Mouse (Mus musculus) heart, embryonic 16.5 days (tissue): Measurements from ENCODE around the gene Chil5. TPM values are rescaled to one million over a fixed set of nuclear protein-coding genes. Genes with fewer than 3 reads are reported as not detected.
"Not testable (repeated sequence)": the region's sequence is repeated elsewhere in the genome, so short reads cannot be mapped to it uniquely, and the experiment has no call there.

ENCODE experiments used
- ATAC-seq: fragments of 200-750 bp; cut with Nextera tagmentation; replicated peaks from 2 replicates; pipeline ENCODE4 v1.8.0; 2017; ENCODE audit warnings: moderate number of reproducible peaks; ENCODE audit not compliant: insufficient read depth, low FRiP score; ENCODE audit errors: extremely low read depth
- H3K27ac ChIP-seq: fragments of 300-500 bp; sonication (generic); 2 replicates; pipeline ENCODE4 v1.5.1; 2014; ENCODE audit warnings: mild to moderate bottlenecking, low read length, control low read depth, moderate library complexity
- H3K27me3 ChIP-seq: fragments of 300-500 bp; sonication (generic); 2 replicates; pipeline ENCODE4 v1.6.1; 2014; ENCODE audit warnings: low read length, mixed read lengths; ENCODE audit not compliant: control insufficient read depth, insufficient read depth
- H3K36me3 ChIP-seq: fragments of 300-500 bp; sonication (generic); 2 replicates; pipeline ENCODE4 v1.6.1; 2014; ENCODE audit not compliant: control insufficient read depth, insufficient read depth
- H3K4me1 ChIP-seq: fragments of 300-500 bp; sonication (generic); 2 replicates; pipeline ENCODE4 v1.6.1; 2014; ENCODE audit warnings: low read length, mixed read lengths; ENCODE audit not compliant: control insufficient read depth, insufficient read depth
- H3K4me2 ChIP-seq: fragments of 300-500 bp; sonication (generic); 2 replicates; pipeline ENCODE4 v1.6.1; 2014; ENCODE audit warnings: low read depth, mild to moderate bottlenecking, control low read depth, low read length
- H3K4me3 ChIP-seq: fragments of 300-500 bp; sonication (generic); 2 replicates; pipeline ENCODE4 v1.5.1; 2014; ENCODE audit warnings: mild to moderate bottlenecking, control low read depth, low read length
- H3K9ac ChIP-seq: fragments of 300-500 bp; sonication (generic); 2 replicates; pipeline ENCODE4 v1.6.1; 2014; ENCODE audit warnings: low read length, control low read depth
- H3K9me3 ChIP-seq: fragments of 300-500 bp; sonication (generic); replicated peaks from 2 replicates; pipeline ENCODE4 v1.6.1; 2016; ENCODE audit warnings: low read length; ENCODE audit not compliant: control insufficient read depth
- WGBS: fragments of 180-500 bp; shearing (Covaris S2); extraction: QIAGEN DNeasy Blood & Tissue Kit; methylation state at CpG from one replicate; pipeline ENCODE4 v1.1.7; 2014; 5-methylcytosine and 5-hydroxymethylcytosine counted together
- polyA plus RNA-seq: library from polyadenylated mRNA; unstranded; fragments of >200 nt; fragmentation: Nextera tagmentation; extraction: Ambion mirVana; gene quantifications from 2 replicates; pipeline ENCODE4 v1.2.1, GENCODE M21; 2015

Chil5 gene
- polyA plus RNA-seq, result 0.19 and 0.29 TPM in 2 replicates

- no peak for ATAC-seq
- H3K36me3 ChIP-seq, result no peaks in the 10 kb centered on the region
- H3K9me3 ChIP-seq, result no peaks in the 10 kb centered on the region
- H3K27me3 ChIP-seq, result no peaks in the 10 kb centered on the region
- H3K4me1 ChIP-seq, result no peaks in the 10 kb centered on the region
- H3K4me2 ChIP-seq, result no peak within 1 kb of the TSS
- H3K9ac ChIP-seq, result no peak within 1 kb of the TSS
- H3K4me3 ChIP-seq, result no peak within 1 kb of the TSS
- 68% methylated on average over 1 of the region's 1 CpGs for WGBS
- no peak within 1 kb of the TSS for H3K27ac ChIP-seq
Observed at GRCm38 (mm10) chr3:106032781-106033180, at the start of gene Chil5. Gene Chil5, minus strand, starts transcription at chr3:106032814.

DNA sequence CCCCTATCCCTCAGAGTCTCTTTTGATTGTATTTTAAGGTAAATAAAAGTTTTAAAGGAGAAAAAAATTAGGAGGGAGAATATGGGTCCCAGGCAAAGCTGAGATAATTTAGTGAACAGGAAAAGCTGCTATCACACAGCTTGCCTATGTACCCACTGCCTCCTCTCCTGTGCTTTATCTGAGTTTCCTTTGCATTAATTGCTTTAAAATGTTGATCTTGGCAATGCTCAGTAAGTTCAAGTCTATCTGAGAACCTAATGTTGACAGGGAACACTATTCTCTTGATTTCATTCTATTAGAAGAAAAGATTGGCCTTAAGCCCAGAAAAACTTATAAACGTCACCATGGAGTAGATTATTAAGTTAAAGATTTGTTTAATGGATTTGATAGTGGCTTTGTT lies 42.2 kb upstream of the Chil5 start:
- H3K4me3 ChIP-seq, result no peak overlapping the region
- H3K27ac ChIP-seq, result no peak overlapping the region
- no peak for ATAC-seq
- no peaks in the 10 kb centered on the region for H3K27me3 ChIP-seq
- H3K36me3 ChIP-seq, result no peaks in the 10 kb centered on the region
- no peaks in the 10 kb centered on the region for H3K4me1 ChIP-seq
- 31% methylated on average over 1 of the region's 1 CpGs for WGBS
- H3K9ac ChIP-seq, result no peak overlapping the region
- no peaks in the 10 kb centered on the region for H3K9me3 ChIP-seq
- no peak overlapping the region for H3K4me2 ChIP-seq

GRCm38 (mm10) chr3:106070994-106071393 lies 38.4 kb upstream of the Chil5 start:
- no peaks in the 10 kb centered on the region for H3K9me3 ChIP-seq
- WGBS, result 71% methylated on average over 2 of the region's 2 CpGs
- ATAC-seq, result no peak

GRCm38 (mm10) chr3:106067707-106068106 lies 35.1 kb upstream of the Chil5 start:
- ATAC-seq, H3K27me3 ChIP-seq, H3K36me3 ChIP-seq, H3K9ac ChIP-seq, H3K4me2 ChIP-seq, H3K4me3 ChIP-seq, H3K4me1 ChIP-seq, H3K9me3 ChIP-seq, H3K27ac ChIP-seq: not testable (repeated sequence)
- 32% methylated on average over 5 of the region's 5 CpGs for WGBS

More at GRCm38 (mm10) chr3:106070994-106071393, 38.4 kb upstream of the Chil5 start:
- Histone ChIP-seq H3K4me1 (no peaks in the 10 kb centered on the region), H3K27me3 (no peaks in the 10 kb centered on the region), H3K4me2 (no peak overlapping the region), H3K27ac (no peak overlapping the region), H3K9ac (no peak overlapping the region), H3K36me3 (no peaks in the 10 kb centered on the region), H3K4me3 (no peak overlapping the region)

DNA sequence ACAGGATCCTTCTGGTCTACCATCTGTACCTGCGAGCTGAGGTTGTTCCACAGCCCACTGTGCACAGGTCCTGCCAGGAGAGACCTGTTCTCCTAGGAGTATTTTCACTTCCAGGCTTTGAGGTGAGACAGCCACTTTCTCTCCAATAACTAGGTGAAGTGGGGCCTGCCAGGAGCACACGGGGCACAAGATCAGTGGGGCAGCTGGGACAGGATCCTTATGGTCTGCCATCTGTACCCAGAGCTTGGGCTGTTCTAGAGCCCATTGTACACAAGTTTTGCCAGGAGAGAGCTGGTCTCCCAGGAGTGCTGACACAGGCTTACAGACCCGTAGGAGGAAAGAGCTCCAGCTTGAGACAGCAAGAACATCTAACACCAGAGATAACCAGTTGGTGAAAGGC lies 25.4 kb upstream of the Chil5 start:
- Histone ChIP-seq H3K36me3 (no peaks in the 10 kb centered on the region), H3K9ac (no peak overlapping the region), H3K4me2 (no peak overlapping the region), H3K4me1 (no peaks in the 10 kb centered on the region), H3K9me3 (no peaks in the 10 kb centered on the region), H3K4me3 (no peak overlapping the region), H3K27ac (no peak overlapping the region), H3K27me3 (no peaks in the 10 kb centered on the region)
- ATAC-seq, result no peak
- 61% methylated on average over 3 of the region's 3 CpGs for WGBS

DNA sequence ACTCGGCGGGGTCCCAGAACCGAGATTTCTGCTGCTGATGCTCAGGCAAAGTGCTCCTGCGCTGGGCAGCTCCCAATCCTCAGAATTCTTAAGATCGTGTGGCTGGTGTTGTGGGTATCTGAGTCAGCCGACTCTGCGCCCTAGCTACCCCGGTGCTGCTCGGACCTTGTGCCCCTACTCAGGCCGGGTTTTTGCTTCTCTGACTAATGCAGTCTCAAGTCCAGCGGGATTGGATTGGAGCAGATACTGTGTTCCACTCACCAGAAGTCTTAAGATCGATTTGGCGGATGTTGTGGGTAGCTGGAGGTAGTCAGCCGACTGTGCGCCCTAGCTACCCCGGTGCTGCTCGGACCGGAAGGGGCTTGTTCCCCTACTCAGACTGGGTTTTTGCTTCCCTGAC lies 19.3 kb upstream of the Chil5 start:
- WGBS, result 47% methylated on average over 18 of the region's 18 CpGs
- no peak overlapping the region for H3K4me3 ChIP-seq
- ATAC-seq, result no peak

GRCm38 (mm10) chr3:106040306-106040705 lies 7.7 kb upstream of the Chil5 start:
- no peaks in the 10 kb centered on the region for H3K9me3 ChIP-seq
- no peak overlapping the region for H3K4me2 ChIP-seq
- no peak overlapping the region for H3K4me3 ChIP-seq
- no peak overlapping the region for H3K9ac ChIP-seq
- 61% methylated on average over 2 of the region's 2 CpGs for whole genome bisulfite sequencing
- ATAC-seq, result no peak
- H3K27ac ChIP-seq, result no peak overlapping the region
- no peaks in the 10 kb centered on the region for H3K4me1 ChIP-seq
- H3K36me3 ChIP-seq, result no peaks in the 10 kb centered on the region
- no peaks in the 10 kb centered on the region for H3K27me3 ChIP-seq

More for the DNA sequence above, 19.3 kb upstream of the Chil5 start:
- Histone ChIP-seq H3K4me2 (no peak overlapping the region), H3K27me3 (no peaks in the 10 kb centered on the region), H3K9me3 (no peaks in the 10 kb centered on the region), H3K27ac (no peak overlapping the region), H3K9ac (no peak overlapping the region), H3K4me1 (no peaks in the 10 kb centered on the region), H3K36me3 (no peaks in the 10 kb centered on the region)

DNA sequence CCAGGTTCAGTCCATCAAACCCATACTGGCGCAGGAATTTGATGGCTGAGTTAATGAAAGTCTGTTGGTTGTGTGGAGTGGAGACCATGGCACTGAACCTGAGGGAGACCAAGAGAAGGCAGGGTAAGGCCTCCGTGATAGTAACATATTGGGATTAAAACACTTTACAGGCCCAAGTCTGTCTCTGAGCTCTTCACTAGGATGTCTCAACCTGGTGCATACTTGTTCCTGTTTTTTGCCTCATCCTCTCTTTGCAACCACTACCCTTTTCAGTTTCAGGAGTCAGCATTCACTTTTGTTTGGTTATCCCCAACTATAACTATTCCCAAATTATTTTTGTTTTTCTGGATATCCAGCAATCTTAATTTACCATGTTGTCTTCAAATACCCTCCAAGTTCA lies 8.5 kb downstream of the Chil5 start:
- ATAC-seq, result no peak
- Histone ChIP-seq H3K4me1 (no peaks in the 10 kb centered on the region), H3K4me3 (no peak overlapping the region), H3K27ac (no peak overlapping the region), H3K9me3 (no peaks in the 10 kb centered on the region), H3K36me3 (no peaks in the 10 kb centered on the region), H3K27me3 (no peaks in the 10 kb centered on the region), H3K9ac (no peak overlapping the region), H3K4me2 (no peak overlapping the region)
- 73% methylated on average over 2 of the region's 2 CpGs for WGBS

- Histone ChIP-seq H3K27me3 (no peaks in the 10 kb centered on the region), H3K36me3 (no peaks in the 10 kb centered on the region), H3K4me3 (no peak overlapping the region), H3K27ac (no peak overlapping the region), H3K9me3 (no peaks in the 10 kb centered on the region), H3K4me1 (no peaks in the 10 kb centered on the region), H3K9ac (no peak overlapping the region), H3K4me2 (no peak overlapping the region)
- no peak for ATAC-seq
Observed at GRCm38 (mm10) chr3:106021840-106022239, 10.8 kb downstream of the Chil5 start.

DNA sequence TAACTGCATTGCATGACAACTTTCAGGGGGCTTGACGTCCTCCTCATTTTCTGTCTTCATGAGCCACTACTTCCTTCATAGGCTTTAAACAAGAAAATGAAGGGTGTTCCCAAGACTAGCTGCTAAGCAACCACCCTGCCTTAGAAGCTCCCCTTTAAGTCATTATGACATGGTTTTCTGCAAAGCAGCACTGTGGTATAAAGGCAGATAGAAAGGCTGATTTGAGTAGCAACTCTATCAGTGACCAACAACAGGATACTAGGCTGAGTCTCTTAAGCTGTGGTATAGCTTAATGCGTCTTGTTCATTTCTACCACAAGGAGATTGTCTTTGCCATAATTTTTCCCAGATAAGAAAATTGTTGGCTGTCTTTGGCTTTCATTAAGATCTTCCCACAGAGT lies 18.1 kb downstream of the Chil5 start, which contains the start of gene Pifo:
Gene Pifo, minus strand, starts transcription at position 101 of the 400 bp plus-strand sequence.
- ATAC-seq, result no peak
- Histone ChIP-seq H3K4me2 (no peak within 1 kb of the TSS), H3K36me3 (no peaks in the 10 kb centered on the region), H3K4me1 (no peaks in the 10 kb centered on the region), H3K9me3 (no peaks in the 10 kb centered on the region), H3K9ac (no peak within 1 kb of the TSS), H3K27me3 (no peaks in the 10 kb centered on the region), H3K27ac (no peak within 1 kb of the TSS), H3K4me3 (no peak within 1 kb of the TSS)
- WGBS, result 78% methylated on average over 2 of the region's 2 CpGs
